Mouse (Mus musculus): ENCODE results near the gene Baiap2. TPM values are rescaled to one million over a fixed set of nuclear protein-coding genes. Genes with fewer than 3 reads are reported as not detected.

Baiap2 gene
- polyA plus RNA-seq, 1 experiment from 2014 or later = 36.5 TPM

MicroRNA genes within 50 kb of the gene (microRNA counts, 519-probe panel; counts per million panel counts)
- microRNA mmu-miR-338-3p (2,745 counts per million, percentile 70 among the panel's probes with 10 or more counts), microRNA mmu-miR-338-5p (2,128 counts per million, percentile 38 among the panel's probes with 10 or more counts)

Small RNA genes lying within 50 kb of the gene (microRNA-seq; reads per million reads assigned to microRNA genes)
- gene Mir3065 (not detected), gene Mir338 (not detected)

Other genes starting within 250 kb of the Baiap2 start
- gene Chmp6, start 29.3 kb upstream of the Baiap2 start, polyA plus RNA-seq (2015; fragmentation: Nextera tagmentation; extraction: Ambion mirVana) = 83.4 and 96.5 TPM in 2 replicates
- gene Aatk, start 104.4 kb downstream of the Baiap2 start, polyA plus RNA-seq (2015; fragmentation: Nextera tagmentation; extraction: Ambion mirVana) = 21.6 and 28.1 TPM in 2 replicates
- 32.9 and 33.8 TPM in 2 replicates for gene Cep131, start 144.1 kb downstream of the Baiap2 start, polyA plus RNA-seq (2015; fragmentation: Nextera tagmentation; extraction: Ambion mirVana)
- gene Tepsin, start 156.0 kb downstream of the Baiap2 start, polyA plus RNA-seq (2015; fragmentation: Nextera tagmentation; extraction: Ambion mirVana) = 16.6 and 21.7 TPM in 2 replicates
- gene Ndufaf8, start 156.2 kb downstream of the Baiap2 start, polyA plus RNA-seq (2015; fragmentation: Nextera tagmentation; extraction: Ambion mirVana) = 49.4 and 53.3 TPM in 2 replicates
- gene Slc38a10, start 208.6 kb downstream of the Baiap2 start, polyA plus RNA-seq (2015; fragmentation: Nextera tagmentation; extraction: Ambion mirVana) = 106 and 110 TPM in 2 replicates